In the genomic region with DNA sequence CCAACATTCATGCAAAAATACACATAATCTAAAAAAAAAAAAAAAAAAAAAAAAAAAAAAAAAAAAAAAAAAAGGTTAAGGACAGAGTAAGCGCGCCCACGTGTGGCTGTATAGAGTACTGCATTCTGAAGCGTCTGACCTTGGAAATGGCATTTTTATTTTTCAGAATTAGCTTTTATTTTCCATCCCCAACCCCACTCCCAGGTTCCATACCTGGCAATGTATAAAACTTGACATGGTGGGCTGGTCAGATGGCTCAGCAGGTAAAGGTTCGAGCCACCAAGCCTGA, we compare ENCODE assay signal across 10 mouse cellular contexts. TPM values are rescaled to one million over a fixed set of nuclear protein-coding genes. Genes with fewer than 3 reads are reported as not detected.
DNase-seq lines count a peak whose midpoint lies in the region; ATAC-seq and TF ChIP-seq lines count a peak whose summit lies in the region.
"Had no signal": no experiment of that assay in that cellular context is flagged by ENCODE, and none has a peak within 500 bp of the region (broad histone marks: within the 10 kb centered on the region; RNA-seq: fewer than 3 reads in every experiment).

No protein-coding gene starts in this region.

- H3K4me2 ChIP-seq in stomach, postnatal 0 days (replicated peaks; ENCODE audit: low read depth), result no peak overlapping the region
- H3K4me2 ChIP-seq: liver, embryonic 15.5 days; stomach, embryonic 15.5 days had no signal

- no peak for ATAC-seq in stomach, postnatal 0 days (ENCODE audit: low FRiP score, low TSS enrichment)

- WGBS in stomach, postnatal 0 days, result 0% methylated on average over 5 of the region's 5 CpGs

- H3K36me3 ChIP-seq in stomach, postnatal 0 days (ENCODE audit: control insufficient read depth, insufficient read depth, low read length), result no peaks in the 10 kb centered on the region
- H3K36me3 ChIP-seq: liver, embryonic 15.5 days; stomach, embryonic 15.5 days had no signal

- H3K4me3 ChIP-seq in layer of hippocampus, adult 2 months, result no peak overlapping the region
- H3K4me3 ChIP-seq in stomach, postnatal 0 days (ENCODE audit: low read depth, low read length), result no peak overlapping the region
- H3K4me3 ChIP-seq: liver, embryonic 15.5 days; stomach, embryonic 15.5 days had no signal

- no peak for TF ChIP-seq EP300 in stomach, postnatal 0 days (optimal IDR thresholded peaks at IDR 0.05)

- H3K4me1 ChIP-seq in stomach, postnatal 0 days (replicated peaks; ENCODE audit: control insufficient read depth, insufficient read depth), result no peaks in the 10 kb centered on the region
- H3K4me1 ChIP-seq: liver, embryonic 15.5 days; stomach, embryonic 15.5 days had no signal

- peak; percentile 92 for TF ChIP-seq CTCF in layer of hippocampus, adult 2 months (conservative IDR thresholded peaks at IDR 0.05)
- peak; percentile 80 for TF ChIP-seq CTCF in stomach, postnatal 0 days (IDR thresholded peaks at IDR 0.05; ENCODE audit: low read depth)

- H3K27ac ChIP-seq in layer of hippocampus, adult 2 months, result no peak overlapping the region
- no peak overlapping the region for H3K27ac ChIP-seq in stomach, postnatal 0 days (replicated peaks)
- H3K27ac ChIP-seq: liver, embryonic 15.5 days; stomach, embryonic 15.5 days had no signal

- H3K9ac ChIP-seq in stomach, postnatal 0 days (ENCODE audit: low read length), result no peak overlapping the region
- H3K9ac ChIP-seq: liver, embryonic 15.5 days; stomach, embryonic 15.5 days had no signal

- H3K9me3 ChIP-seq in stomach, postnatal 0 days (ENCODE audit: control insufficient read depth, low read length), result no peaks in the 10 kb centered on the region
- H3K9me3 ChIP-seq: liver, embryonic 15.5 days; stomach, embryonic 15.5 days had no signal

- H3K27me3 ChIP-seq in stomach, postnatal 0 days (ENCODE audit: control insufficient read depth, insufficient read depth, low read length), result no peaks in the 10 kb centered on the region
- H3K27me3 ChIP-seq: stomach, embryonic 15.5 days had no signal

- peak; percentile 29 for DNase-seq in cerebellum, adult 8-10 months
- DNase-seq in cerebellum, adult 11-12 months, result no peak
- DNase-seq in layer of hippocampus, adult 2 months (ENCODE audit: low spot score in 2 of 2), result peak in 1 of 2 experiments; percentile 37
- DNase-seq in layer of hippocampus, adult 9-11 months, result no peak
- peak; percentile 40 for DNase-seq in A20 (ENCODE audit: low read depth, low spot score)
- peak; percentile 11 for DNase-seq in c-Kit-positive CD71-positive TER-119-positive erythroid progenitor cells, embryonic 14.5 days (ENCODE audit: low spot score)
- DNase-seq in layer of hippocampus, postnatal 25 days (ENCODE audit: extremely low spot score in 1 of 2, low spot score in 1 of 2), result peak; percentile 17 to 69
- peak; percentile 27 for DNase-seq in stomach, postnatal 0 days (ENCODE audit: low spot score)

RNA-seq across cellular contexts. Expression of gene Pramel1, which starts 13.6 kb away (rescaled TPM):
- total RNA-seq in layer of hippocampus, adult 2 months (2021), result not detected
- not detected for total RNA-seq in layer of hippocampus, postnatal 25 days (2021)
- not detected in 2 replicates for polyA plus RNA-seq in stomach, postnatal 0 days (2015; fragmentation: Nextera tagmentation; extraction: Ambion mirVana)
- polyA plus RNA-seq: liver, embryonic 15.5 days; stomach, embryonic 15.5 days had no signal

RNA-seq across cellular contexts. Expression of gene Lrrc38, which starts 31.1 kb away (rescaled TPM):
- 1 to 10 TPM in 1 of 2 experiments, under 1 TPM in 1; 0.82 to 1.4 TPM for total RNA-seq in layer of hippocampus, adult 2 months (2021)
- total RNA-seq in layer of hippocampus, postnatal 25 days (2021), result 1 to 10 TPM in 1 of 2 experiments, under 1 TPM in 1; 0.91 to 1.1 TPM
- polyA plus RNA-seq in stomach, postnatal 0 days (2015; fragmentation: Nextera tagmentation; extraction: Ambion mirVana), result 0.06 TPM in 1 of 2 replicates, not detected in the other
- polyA plus RNA-seq: stomach, embryonic 15.5 days had no signal

RNA-seq across cellular contexts. Expression of gene Pramef8, which starts 31.6 kb away (rescaled TPM):
- 10 to 100 TPM; 14.1 to 14.4 TPM for total RNA-seq in layer of hippocampus, adult 2 months (2021)
- 10 to 100 TPM; 10.8 to 11.6 TPM for total RNA-seq in layer of hippocampus, postnatal 25 days (2021)
- polyA plus RNA-seq in stomach, postnatal 0 days (2015; fragmentation: Nextera tagmentation; extraction: Ambion mirVana), result 5.9 and 7.0 TPM in 2 replicates

Comparison
In these comparisons a context has a peak if more than half of its experiments do, and no peak if none do; other contexts are left out.
1. DNase-seq: peak in cerebellum, adult 8-10 months (single experiment), A20 (single experiment), c-Kit-positive CD71-positive TER-119-positive erythroid progenitor cells, embryonic 14.5 days (single experiment), layer of hippocampus, postnatal 25 days (2 of 2) and stomach, postnatal 0 days (single experiment); none in cerebellum, adult 11-12 months (single experiment) and layer of hippocampus, adult 9-11 months (single experiment).